Mouse (Mus musculus): Measurements from ENCODE around the gene Speer4a.
"Not testable (repeated sequence)": the region's sequence is repeated elsewhere in the genome, so short reads cannot be mapped to it uniquely, and the experiment has no call there.

Gene Speer4a

GRCm38 (mm10) chr5:26039458-26039857, at the start of gene Speer4a:
Speer4a (minus strand) TSS chr5:26039558.
- DNase-seq (ENCODE audit: low spot score in 2 of 2) = not testable (repeated sequence)

DNA sequence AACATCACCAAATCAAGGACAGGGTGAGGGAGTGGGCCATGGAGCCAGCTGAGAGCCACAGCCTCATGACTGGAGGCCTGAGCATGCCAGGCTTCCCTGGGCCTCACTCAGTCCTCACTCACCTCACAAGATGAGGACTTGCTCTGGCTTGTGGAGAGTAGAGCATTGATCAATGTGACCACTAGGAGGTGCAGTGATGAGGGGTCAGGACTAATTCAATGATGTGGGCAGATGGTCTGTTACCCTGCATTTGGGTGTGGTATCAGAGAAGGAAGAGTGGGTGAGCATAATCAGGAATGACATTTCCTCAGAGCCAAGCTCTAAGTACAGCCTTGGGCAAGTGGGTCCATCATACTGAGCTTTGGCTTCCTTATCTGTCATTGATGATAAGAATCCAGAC, 39.7 kb upstream of the Speer4a start:
- DNase-seq (ENCODE audit: low spot score in 2 of 2) = not testable (repeated sequence)

DNA sequence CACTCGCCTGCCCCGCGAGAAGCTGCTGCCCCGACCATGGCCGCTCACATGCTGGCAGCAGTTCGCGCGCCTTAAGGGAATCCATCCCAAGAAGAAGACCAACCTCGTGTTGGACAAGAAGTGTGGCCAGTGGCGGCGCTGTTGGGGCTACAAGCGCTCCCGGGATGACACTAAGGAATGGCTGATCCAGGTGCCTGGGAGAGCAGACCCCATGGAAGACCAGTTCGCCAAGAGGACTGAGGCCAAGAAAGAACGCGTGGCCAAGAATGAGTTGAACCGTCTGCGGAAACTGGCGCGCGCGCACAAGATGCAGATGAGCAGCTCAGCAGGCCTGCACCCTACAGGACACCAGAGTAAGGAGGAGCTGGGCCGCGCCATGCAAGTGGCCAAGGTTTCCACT, 31.4 kb upstream of the Speer4a start:
- no peak for DNase-seq (ENCODE audit: low spot score in 2 of 2)

DNA sequence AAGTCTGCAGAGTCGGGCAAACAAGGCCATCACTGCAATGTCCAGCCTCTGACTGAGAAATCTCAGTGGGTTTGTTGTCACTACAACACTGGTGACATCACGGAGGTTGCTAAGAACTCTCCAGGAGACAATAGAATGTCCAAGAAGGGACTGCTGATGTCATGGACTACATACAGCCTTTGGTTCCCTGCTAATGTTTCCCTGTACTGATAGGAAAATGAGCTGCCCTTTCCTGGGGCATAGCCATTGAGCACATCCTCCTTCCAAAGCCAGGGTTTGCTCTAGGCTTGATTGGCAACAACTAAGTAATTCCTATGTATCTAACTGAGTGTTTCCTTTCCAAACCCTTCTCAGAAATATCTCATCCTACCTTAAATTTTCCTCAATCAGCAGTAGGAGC, 19.1 kb upstream of the Speer4a start, which contains the start of gene Gm7347:
TSS of gene Gm7347 (minus strand) at position 101 of the 400 bp plus-strand sequence.
- DNase-seq (ENCODE audit: low spot score in 2 of 2) = not testable (repeated sequence)

DNA sequence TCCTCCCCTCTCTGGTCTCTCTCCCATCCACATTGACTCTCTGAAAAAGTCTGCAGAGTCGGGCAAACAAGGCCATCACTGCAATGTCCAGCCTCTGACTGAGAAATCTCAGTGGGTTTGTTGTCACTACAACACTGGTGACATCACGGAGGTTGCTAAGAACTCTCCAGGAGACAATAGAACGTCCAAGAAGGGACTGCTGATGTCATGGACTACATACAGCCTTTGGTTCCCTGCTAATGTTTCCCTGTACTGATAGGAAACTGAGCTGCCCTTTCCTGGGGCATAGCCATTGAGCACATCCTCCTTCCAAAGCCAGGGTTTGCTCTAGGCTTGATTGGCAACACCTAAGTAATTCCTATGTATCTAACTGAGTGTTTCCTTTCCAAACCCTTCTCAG, 16.5 kb downstream of the Speer4a start, which contains the start of gene Gm5862:
TSS of gene Gm5862 (minus strand) at position 101 of the 400 bp plus-strand sequence.
- DNase-seq (ENCODE audit: low spot score in 2 of 2) = not testable (repeated sequence)

- not testable (repeated sequence) for DNase-seq (ENCODE audit: low spot score in 2 of 2)
These were observed 31.7 kb downstream of the Speer4a start for GRCm38 (mm10) chr5:26007697-26008096.

DNA sequence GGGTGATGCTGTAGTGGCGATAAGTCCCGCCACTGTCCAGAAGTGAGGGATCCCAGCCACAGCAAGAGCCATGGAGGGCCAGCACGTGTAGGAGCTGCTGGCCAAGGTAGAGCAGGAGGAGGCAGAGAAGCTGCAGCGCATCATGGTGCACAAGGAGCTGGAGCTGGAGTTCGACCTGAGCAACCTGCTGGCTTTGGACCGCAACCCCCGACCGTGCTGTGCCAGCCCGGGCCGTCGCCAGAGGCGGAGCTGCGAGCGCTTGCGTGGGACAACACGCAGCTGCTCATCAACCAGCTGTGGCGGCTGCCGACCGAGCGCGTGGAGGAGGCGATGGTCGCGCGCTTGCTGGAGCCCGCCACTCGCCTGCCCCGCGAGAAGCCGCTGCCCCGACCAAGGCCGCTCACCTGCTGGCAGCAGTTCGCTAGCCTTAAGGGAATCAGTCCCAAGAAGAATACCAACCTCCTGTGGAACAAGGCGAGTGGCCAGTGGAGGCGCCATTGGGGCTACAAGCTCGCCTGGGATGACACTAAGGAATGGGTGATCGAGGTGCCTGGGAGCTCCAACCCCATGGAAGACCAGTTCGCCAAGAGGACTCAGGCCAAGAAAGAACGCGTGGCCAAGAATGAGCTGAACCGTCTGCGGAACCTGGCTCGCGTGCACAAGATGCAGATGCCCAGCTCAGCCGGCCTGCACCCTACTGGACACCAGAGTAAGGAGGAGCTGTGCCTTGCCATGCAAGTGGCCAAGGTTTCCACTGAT, 32.2 kb downstream of the Speer4a start:
- DNase-seq (ENCODE audit: low spot score in 2 of 2) = peak in 1 of 2 experiments; percentile 4

- not testable (repeated sequence) for DNase-seq (ENCODE audit: low spot score in 2 of 2)
These were observed 34.7 kb downstream of the Speer4a start, which contains the start of gene Gm1979 for GRCm38 (mm10) chr5:26004698-26005097. Gm1979 (minus strand) TSS chr5:26004798.

GRCm38 (mm10) chr5:25988550-25988949, 50.8 kb downstream of the Speer4a start, which contains the start of gene Gm21698:
Gm21698 (minus strand) TSS chr5:25988650.
- DNase-seq (ENCODE audit: low spot score in 2 of 2) = not testable (repeated sequence)

All from frontal cortex, postnatal 25 days (tissue).